Mouse (Mus musculus) kidney, postnatal 36 days (tissue): ENCODE results near the gene Lrrc4.

ENCODE experiments used
- DNase-seq, 2 experiments: peaks; one replicate each; pipeline ENCODE4 v3.0.0; 2021 to 2022; ENCODE audit warnings: mixed read lengths in 2 of 2

Gene Lrrc4

GRCm38 (mm10) chr6:28762132-28762775 lies 69.3 kb downstream of the Lrrc4 start:
- no peak for DNase-seq

GRCm38 (mm10) chr6:28761728-28762127 lies 69.8 kb downstream of the Lrrc4 start:
- no peak for DNase-seq

GRCm38 (mm10) chr6:28758293-28758692 lies 73.3 kb downstream of the Lrrc4 start:
- DNase-seq: peak; percentile 9 to 58

GRCm38 (mm10) chr6:28756306-28757018 lies 75.1 kb downstream of the Lrrc4 start:
- peak; percentile 17 to 52 for DNase-seq

GRCm38 (mm10) chr6:28754127-28754898 lies 77.2 kb downstream of the Lrrc4 start:
- DNase-seq: no peak

- DNase-seq: no peak
Measured at GRCm38 (mm10) chr6:28753681-28754080, 77.9 kb downstream of the Lrrc4 start.

GRCm38 (mm10) chr6:28753217-28753616 lies 78.3 kb downstream of the Lrrc4 start:
- DNase-seq: no peak

- DNase-seq: peak; percentile 6 to 25
Measured at GRCm38 (mm10) chr6:28751186-28751585, 80.4 kb downstream of the Lrrc4 start.

GRCm38 (mm10) chr6:28749224-28749623 lies 82.3 kb downstream of the Lrrc4 start:
- no peak for DNase-seq

GRCm38 (mm10) chr6:28747931-28748670 lies 83.4 kb downstream of the Lrrc4 start:
- DNase-seq: peak; percentile 21 to 31

- DNase-seq: no peak
Measured at GRCm38 (mm10) chr6:28747025-28747424, 84.5 kb downstream of the Lrrc4 start.

GRCm38 (mm10) chr6:28745864-28746263 lies 85.7 kb downstream of the Lrrc4 start:
- no peak for DNase-seq

GRCm38 (mm10) chr6:28743586-28743985 lies 88.0 kb downstream of the Lrrc4 start:
- DNase-seq: peak in 1 of 2 experiments; percentile 17

- DNase-seq: no peak
Measured at GRCm38 (mm10) chr6:28737601-28738000, 93.9 kb downstream of the Lrrc4 start.

- no peak for DNase-seq
Measured at GRCm38 (mm10) chr6:28736665-28737064, 94.9 kb downstream of the Lrrc4 start.

GRCm38 (mm10) chr6:28735116-28735515 lies 96.4 kb downstream of the Lrrc4 start:
- DNase-seq: no peak

GRCm38 (mm10) chr6:28733884-28734647 lies 97.5 kb downstream of the Lrrc4 start:
- DNase-seq: peak in 1 of 2 experiments; percentile 25

- DNase-seq: peak in 1 of 2 experiments; percentile 9
Measured at GRCm38 (mm10) chr6:28731246-28731645, 100.3 kb downstream of the Lrrc4 start.

- no peak for DNase-seq
Measured at GRCm38 (mm10) chr6:28729649-28730048, 101.9 kb downstream of the Lrrc4 start.

- DNase-seq: no peak
Measured at GRCm38 (mm10) chr6:28729236-28729635, 102.3 kb downstream of the Lrrc4 start.

- no peak for DNase-seq
Measured at GRCm38 (mm10) chr6:28724776-28725175, 106.8 kb downstream of the Lrrc4 start.

- DNase-seq: no peak
Measured at GRCm38 (mm10) chr6:28723059-28723458, 108.5 kb downstream of the Lrrc4 start.
